Mouse (Mus musculus): ENCODE data around the gene Anpep.

The Anpep gene

DNA sequence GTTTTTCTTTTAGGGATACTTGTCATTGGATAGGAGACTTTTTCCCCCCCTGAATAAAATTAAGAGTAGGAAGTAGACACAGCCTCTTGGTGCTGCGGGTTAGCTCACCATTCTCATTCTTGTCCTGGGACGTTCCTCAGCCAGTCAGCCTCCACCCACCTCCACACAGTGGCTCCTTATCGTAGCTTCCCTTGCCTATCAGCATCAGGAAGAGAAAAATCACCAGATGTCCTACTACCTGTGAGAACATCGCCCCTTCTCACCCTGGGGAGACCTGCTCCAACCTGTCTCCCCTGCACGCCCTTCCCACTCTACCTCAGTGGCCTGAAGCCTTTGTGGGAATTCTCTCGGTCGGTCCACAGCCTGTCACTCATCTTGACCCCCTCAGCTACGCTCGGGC is at the start of gene Anpep:
Gene Anpep (minus strand): TSS at position 249 of the 400 bp plus-strand sequence.
- no peak for DNase-seq

DNA sequence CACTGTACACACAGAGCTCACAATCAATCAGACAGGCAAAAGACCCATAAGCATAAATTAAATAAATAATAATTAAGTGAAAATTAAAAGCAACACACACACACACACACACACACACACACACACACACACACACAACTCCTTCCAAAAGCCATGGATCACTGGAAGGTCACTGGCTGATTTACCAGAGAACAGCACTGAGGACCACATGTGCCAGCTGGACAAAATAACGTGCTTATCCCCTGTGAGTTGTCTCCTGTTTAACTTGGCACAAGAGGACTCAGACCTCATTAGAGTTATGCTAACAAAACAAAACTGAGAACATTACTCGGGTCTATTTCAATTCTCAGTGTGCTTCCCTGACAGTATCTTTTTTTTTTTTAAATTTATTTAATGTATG is 46.5 kb upstream of the Anpep start:
- no peak for DNase-seq

DNA sequence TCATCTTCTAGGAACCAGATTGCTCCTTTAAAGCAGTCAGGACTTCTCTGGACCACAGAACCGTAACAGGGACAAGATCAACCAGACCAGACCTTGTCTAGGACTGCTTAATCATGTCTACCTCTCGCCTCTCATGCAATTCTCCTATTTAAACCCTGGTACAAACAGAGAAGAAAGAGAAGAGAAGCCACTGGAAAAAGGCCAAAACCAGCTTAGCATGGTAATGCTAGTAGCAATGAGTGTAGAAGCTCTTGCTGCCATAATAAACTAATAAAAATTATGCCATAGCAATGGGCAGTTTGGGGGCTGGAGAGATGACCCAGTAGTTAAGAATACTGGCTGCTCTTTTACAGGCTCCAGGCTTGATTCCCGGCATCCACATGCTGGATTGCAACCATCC is 46.1 kb upstream of the Anpep start:
- DNase-seq: no peak

DNA sequence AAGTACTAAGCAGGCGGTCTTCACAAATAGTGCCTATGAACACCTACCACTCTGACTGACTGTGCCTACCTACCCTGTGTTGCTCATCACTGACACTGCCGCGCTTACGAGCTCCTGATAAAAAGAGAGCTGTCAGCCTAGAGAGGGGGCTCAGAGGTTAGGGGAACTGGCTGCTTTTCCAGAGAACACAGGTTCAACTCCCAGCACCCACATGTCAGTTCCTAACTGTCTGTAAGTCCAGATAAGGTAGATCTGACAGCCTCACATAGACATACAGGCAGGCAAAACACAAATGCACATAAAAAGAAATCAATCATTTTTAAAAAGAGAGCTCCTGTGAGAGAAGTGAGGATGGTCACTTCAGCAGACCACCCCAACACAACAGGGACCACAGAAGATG is 44.3 kb upstream of the Anpep start:
- no peak for DNase-seq

DNA sequence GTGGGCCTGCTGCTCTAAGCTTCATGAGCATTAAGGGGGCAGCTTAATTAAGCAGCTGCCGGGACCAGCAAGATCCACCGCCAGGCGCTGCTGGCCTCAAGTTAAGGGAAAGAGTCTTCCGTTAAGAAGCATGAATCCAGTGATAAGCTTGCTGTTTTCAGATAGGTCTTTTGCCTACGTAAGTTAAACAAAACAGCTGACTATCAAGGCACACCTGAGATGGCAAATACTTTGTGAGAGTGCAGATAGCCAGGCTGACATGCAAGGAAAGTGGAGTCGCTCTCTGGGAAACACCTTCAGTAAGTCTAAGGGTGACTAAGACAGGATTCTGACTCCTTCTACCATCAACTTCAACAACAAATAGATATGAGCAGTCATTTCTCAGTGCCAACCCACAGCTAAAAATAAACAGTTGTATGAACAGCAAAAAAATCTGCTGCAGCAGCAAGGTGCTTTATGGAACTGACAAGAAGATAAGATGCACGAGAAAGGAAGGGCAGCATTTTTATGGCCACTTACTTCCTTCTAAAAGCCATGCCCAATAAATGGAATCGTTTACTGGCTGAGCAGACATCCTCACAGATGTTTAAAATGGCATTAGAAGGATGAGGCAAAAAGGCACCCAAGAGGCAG is 42.4 kb upstream of the Anpep start:
- no peak for DNase-seq

DNA sequence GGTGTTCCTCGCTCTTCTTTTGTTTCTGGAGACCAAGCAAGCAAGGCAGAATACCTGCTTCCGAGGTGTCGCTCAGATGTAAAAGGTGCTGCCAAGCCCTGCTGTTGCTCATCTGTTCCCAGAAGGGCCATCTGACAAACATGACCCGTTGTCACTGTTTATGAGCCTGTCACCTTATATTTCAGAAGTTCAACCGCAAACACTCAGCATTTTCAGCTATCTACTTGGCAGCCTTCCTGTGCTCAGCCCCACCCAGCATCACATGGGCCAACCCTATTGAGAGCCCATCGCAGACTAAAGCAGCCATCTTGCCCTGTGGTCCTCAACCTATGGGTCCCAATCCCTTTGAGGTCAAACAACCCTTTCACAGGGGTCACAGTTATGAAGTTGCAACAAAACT is 39.9 kb upstream of the Anpep start:
- no peak for DNase-seq

DNA sequence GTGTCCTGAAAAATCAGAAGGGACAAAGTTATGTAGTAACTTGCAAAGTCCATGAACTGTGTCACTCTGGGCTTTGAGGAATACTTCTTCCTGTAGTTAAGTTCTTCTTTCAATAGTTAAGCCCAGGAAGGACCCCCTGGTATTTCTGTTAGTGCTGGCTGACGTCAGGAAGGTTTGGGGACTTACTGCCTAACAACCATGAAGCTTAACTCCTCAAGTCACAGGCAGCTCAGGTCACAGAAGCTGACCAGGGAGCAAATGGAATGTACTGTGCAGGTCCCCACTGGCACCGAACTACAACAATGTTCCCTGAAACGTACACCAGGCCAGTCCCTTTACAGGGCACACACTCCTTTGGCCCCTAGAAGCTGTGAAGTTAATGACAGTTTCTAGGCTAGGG is 34.4 kb upstream of the Anpep start:
- no peak for DNase-seq

DNA sequence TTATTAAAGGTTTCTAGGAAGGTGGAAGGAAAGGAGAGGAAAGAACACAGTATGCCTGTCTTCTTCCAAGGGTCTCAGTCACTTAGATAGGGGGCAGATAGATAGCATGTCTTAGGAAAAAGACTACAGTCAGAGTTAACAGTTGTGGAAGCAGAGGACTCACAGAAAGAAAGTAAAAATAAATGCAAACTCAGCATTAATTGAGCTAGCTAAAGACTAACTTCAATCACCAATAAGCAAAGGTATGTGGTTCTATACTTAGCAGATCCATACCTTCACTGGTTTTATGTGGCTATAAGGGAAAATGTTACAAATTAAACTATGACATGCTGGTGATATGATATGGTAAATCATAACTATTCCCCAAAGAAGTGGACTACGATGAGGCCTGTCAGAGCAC is 33.9 kb upstream of the Anpep start:
- DNase-seq: no peak

DNA sequence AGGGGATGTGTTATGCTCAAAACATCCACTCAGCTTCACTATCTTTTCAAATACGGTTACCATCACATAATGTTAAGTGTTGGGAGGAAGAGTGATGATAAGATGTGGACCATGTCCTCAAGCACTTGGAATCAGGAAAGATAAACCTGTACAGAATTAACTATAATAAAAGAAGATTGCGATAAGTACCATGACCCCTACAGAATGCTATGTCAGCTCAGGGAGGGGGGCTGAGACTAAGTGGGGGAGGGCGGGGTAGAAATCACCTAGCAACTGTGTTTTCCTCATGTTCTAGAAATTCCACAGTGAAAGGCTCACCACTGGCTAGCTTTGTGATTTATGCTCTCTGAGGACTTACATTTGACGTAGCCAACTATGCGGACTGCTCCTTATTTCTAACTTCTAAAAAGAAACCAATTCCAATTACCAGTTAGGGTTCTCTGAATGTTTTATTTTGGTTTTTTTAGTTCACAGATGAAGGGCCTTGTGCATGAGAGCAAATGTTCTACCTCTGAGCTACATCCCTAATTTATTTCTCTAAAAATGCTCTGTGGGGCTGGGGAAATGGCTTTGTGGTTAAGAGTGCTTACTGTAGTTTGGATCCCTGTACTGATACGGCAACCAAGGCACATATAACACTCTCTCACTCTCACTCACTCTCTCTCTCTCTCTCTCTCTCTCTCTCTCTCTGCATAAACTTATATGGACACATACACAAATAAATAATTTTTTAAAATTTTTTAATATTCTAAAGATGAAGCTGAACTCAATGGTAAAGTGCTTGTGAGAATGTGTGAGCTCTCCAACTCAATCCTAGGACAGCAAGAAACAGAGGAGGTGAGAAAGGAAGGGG is 31.9 kb upstream of the Anpep start:
- DNase-seq: no peak

DNA sequence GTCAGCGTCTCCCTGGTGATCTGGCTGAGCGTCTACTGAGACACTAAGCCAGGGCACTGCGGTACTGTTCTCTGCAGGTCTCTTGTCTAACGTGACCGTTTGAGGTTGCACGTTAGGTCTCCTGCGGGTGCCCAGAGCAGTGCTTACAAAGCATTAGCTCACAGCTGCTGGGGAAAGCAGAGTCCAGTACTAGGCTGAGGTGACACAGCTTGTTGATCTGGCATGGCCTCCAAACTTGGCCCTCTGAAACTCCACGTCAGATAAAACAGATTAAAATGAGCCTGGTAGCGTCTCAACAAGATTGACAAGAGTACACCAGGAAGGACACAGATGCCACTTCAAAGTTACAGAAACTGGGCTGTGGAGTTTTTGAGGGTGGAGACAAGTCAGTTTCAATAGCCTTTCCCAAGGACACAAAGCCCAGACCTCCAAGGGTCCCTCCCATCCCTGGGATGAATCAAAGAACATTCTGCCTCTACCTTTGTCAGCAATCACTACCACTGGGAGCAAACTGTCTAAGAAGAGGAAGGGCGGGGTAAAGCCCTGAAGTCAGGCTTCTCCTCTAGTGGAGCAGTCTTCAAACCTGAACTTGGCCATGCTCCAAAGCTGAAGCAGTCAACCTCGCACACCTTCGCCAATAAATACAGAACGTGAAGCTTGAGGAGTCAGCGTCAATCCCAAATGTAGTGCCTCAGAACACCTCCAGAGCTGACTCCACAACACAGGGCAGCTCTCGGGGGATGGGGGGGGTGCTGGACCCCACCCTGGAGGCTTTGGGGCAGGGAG is 29.8 kb upstream of the Anpep start:
- DNase-seq: peak; percentile 69 to 72

DNA sequence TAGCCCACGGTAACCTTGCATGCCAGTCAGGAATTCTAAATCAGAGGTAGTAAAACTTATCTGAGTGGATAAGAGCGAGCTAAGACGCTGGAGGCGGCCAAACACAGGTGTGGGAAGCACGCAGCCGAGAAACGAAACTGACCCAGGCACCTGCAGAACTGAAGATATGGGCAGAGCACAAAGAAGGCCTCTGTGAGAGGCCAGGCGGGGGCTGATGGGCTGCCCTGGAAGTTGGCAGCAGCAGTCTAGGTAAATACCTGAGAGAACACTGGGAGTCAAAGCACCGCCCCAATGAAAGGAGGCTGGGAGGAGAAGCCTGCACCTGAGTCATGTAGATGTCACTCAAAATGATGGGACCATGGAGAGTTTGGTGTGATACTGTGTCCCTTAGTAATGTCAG is 27.7 kb upstream of the Anpep start:
- no peak for DNase-seq

DNA sequence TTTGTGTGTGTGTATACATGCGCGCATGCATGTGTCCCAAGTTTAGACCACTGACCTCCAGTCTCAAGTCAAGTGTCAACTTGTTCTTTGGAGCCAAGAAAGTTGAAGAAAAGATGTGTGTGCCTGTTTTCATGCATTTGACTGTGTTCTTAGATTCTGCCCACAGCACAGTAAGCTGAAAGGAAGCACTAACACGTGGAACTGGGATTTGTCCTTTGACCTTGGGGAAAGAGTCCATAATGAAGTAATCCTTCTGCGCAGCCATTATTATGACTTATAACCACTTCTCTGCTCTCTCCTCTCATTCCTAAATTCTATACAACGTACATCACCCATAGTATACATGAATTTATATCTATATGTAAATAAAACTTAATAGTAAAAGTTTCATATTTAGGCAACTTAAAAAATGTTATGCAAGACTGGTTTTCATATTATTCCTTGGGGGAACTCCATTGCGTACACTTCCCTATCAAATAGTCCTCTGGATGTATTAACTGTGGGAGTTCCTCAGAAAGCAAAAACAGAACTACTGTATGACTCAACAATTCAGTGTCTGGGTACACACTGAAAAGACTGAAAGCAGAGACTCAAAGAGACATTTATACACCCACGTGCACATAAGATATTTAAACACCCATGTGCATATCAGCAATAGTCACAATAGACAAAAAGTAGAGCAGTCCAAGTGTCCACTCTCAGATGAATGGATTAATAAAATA is 22.9 kb upstream of the Anpep start:
- no peak for DNase-seq

DNA sequence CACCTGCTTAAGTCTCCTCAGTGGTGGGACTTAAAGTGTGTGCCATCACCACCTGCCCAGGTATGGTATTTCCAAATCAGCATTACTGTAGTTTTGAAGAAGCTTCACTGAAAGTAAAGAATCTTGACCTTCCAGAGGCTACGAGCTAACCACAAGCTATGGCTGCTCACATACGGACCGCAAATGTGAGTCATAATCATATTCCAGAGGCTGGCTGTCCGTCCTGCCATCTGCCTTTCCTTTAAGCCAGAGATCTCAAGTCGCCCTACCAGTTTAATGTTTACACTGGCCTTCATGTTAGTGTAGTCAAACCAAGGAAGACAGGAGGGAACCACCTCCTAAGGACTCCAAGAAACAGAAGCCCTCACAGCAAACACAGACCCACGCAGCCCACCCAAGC is 21.0 kb upstream of the Anpep start:
- no peak for DNase-seq

DNA sequence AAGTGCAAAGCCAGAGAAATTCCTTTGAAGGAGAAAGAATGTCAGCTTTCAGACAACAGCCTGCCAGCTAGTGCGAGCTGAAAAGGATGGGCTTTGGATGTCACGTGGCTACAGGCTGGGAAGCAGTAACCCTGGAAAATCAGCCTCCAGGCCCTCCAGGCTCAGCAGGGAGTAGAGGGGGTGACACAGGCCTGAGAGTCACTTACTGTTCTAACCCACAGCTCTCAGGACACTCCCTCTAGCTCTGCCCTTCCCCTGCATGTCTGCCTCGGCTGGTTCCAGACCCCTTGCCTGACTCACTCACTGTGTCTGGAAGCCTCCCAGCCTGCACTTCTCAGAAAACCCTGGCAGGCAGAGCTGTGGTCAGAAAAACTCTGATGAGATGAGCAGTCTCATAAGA is 20.1 kb upstream of the Anpep start:
- DNase-seq: peak in 1 of 2 experiments; percentile 51

DNA sequence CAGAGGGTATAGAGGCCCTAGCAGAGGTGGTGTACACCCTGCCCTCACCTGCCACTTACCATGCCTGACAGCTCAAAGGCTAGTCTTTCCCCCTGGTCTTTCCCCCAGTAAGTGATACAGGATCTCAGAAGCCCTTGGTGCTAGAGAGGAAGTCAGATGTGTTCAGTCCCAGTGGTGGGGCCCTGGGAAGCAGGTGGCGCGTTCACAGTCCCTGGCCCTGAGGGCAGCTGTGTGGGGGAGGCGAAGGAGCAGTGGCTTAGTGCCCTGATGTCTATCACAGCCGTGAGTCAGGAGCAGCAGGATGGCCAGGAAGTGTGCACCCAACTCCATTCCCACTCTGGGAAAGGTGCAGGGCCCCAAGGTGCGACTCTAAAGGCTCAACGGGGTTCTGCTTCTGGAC is 19.2 kb upstream of the Anpep start:
- DNase-seq: no peak

DNA sequence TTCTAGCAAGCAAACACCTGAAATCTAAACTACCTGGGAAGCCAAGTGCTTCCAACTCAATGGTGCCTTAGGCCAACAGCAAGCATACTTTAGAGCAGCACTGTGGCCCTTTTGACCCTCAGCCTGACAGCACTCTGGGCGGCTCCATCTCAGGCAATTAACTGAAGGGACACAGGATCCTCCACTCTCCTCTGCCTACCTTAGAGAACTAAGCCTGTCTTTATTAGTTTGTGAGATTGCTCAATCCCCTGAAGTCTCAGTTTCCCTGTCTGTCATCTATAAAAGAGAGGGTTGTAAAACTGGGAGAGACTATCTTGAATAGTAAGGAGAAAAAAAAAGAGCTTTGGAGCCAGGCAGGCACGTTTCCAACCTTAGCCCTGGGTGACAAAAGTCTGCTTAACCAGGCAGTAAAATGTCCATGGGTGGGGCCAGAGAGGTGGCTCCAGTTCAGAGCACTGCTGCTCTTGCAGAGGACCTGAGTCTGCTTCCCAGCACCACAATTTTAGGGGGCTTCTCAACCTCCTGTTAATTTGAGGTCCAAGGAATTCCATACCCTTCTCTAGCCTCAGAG is 17.7 kb upstream of the Anpep start:
- peak in 1 of 2 experiments; percentile 41 for DNase-seq

DNA sequence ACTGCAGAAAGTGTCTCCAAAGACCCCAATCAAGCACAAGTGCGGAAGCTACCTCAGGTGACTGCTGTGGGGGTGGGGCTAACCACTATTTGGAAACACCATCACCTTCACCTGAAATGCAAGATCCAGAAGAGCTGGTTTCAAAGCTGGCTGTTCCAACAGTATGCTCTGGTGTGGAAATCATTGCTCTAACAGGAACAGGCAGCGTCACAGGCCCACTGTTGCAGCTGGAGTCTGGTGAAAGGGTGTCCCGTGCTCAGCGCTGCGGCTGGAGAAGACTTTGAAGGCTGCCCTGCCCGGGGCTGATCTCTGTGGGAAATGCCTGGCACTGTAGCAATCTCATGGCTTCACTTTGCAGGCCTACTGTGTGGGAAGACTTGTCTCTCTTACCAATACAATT is 12.5 kb upstream of the Anpep start:
- DNase-seq: no peak

DNA sequence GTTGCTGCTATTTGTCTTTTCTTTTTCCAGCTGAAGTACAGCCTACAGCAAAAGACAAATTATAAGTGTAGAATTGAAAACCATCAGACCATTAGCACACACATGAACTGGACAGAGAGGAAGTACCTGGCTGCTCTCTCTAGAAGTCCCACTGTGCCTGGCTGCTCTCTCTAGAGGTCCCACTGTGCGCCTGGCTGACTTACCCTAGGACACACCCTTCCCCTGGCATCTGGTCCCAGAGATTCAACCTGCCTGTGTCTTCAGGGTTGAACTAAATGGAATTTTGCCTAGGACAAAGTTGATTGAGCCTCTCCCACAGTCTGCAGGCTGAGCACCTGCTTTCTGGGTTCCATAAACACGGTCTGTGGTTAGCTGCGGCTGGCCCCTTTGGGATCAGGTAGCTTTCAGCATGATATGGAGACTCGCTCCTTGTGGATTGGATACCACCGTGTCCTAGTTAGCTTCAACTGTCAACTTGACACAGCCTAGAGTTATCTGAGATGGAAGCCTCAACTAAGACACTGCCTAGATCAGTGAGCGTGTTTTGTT is 11.0 kb upstream of the Anpep start:
- DNase-seq: no peak

DNA sequence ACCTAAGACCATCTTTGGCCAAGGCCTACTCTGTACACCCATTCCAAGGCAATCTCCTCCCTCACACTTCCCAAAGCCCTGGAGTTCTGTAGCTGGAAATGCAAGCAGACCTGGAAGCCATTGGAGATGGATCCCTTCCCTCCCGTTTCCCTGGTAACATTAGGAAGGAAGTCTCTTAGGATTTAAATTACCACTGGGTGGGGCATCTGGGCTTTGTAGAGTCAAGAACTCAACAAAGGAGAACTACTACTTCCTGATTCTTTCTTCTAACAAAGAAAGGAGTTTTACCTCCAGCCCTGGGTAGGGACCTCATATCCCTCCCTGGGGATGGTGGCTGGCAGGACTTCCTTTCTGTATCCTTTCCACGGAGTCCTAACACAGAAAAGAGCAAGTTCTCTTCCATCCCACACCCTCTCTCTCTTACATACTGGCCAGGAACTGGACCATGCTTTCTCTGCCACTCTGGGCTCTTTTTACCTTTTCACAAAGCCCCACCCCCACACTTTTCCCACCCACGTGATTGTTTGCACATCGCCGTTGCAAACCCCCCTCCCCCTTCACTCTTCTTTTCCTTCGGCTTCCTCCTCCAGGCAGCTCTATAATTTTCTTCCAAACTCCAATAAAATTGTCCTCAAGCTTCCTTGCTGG is 8.3 kb upstream of the Anpep start:
- DNase-seq: no peak

DNA sequence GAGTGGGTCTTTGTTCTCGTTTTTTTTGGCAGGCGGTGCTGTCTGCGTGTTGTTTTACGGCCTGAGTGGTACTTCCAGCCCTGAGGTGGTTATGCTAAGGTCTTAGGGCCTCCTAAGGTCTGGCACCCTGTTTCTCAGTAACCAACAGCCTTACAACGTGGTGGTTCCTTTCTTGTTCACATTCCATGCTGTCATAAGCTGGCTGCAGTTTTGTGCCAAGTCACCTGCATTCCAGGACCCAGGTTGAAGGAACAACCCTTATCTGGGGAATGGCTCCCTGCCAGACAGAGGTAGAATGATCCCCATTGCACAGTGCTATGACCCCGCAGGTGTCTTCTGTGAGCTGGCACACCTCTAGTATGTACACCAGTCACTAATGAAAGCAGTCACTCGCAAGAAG is 7.6 kb upstream of the Anpep start:
- DNase-seq: peak; percentile 32 to 64

DNA sequence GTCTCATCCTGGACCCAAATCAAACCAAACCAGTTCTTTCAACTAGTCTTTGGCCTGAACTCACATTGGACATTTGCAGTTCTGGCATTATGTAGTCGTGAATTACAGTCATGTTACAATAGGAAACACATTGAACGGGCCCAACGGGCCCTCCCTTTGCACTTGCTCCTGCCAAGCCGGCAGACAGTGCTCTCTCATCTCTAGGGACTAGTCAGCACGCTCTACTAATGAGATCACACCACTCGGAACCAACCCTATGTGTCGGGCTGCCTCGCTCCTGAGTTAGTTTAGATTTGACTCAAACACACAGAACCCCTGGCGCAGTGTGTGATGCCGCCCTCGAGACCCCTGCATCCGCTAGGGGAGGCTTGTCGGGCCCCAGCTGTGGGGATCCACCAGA is 7.0 kb upstream of the Anpep start:
- DNase-seq: no peak

Data from kidney, postnatal 25 days (tissue).